Mouse (Mus musculus) CH12.LX (cell line): Measurements from ENCODE around the gene Abca3.

Experiments
- CHD1 ChIP-seq: IDR thresholded peaks from 2 replicates; pipeline ENCODE4 v1.6.1; 2012; ENCODE audit warnings: low read depth, low read length, improper control_type of control experiment, inconsistent platforms
- EP300 ChIP-seq: IDR thresholded peaks from 2 replicates; pipeline ENCODE4 v1.6.1; 2011; ENCODE audit warnings: low read length, improper control_type of control experiment
- HCFC1 ChIP-seq: IDR thresholded peaks from 2 replicates; pipeline ENCODE4 v1.6.1; 2012; ENCODE audit warnings: low read depth, mild to moderate bottlenecking, inconsistent platforms, low read length, improper control_type of control experiment
- KAT2A ChIP-seq: IDR thresholded peaks from 2 replicates; pipeline ENCODE4 v1.6.1; 2012; ENCODE audit warnings: low read length, improper control_type of control experiment, inconsistent platforms; ENCODE audit not compliant: insufficient replicate concordance
- ZMIZ1 ChIP-seq: IDR thresholded peaks from 2 replicates; pipeline ENCODE4 v1.6.1; 2012; ENCODE audit warnings: low read depth, mild to moderate bottlenecking, inconsistent platforms, low read length, improper control_type of control experiment

DNA sequence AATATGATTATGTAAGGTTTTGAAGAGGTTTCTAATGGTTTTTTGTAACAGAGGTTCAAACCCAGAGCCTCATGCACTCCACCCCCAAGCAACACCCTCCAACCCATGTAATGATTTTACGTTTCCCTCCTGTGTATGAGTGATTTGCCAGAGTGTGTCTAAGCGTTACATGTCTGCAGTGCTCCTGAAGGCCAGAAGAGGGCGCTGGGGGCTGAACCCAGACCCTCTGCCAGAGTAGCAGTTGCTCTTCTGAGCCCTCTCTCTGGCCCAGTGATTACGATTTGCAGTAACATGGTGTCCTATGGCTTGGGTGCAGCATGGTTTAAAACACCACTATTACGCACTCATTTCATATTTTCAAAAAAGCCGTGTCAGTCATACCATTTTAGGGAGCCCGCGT is 39.4 kb downstream of the Abca3 start:
- TF ChIP-seq ZMIZ1 (no peak), HCFC1 (no peak), CHD1 (no peak), KAT2A (no peak), EP300 (no peak)
